Mouse (Mus musculus): Measurements from ENCODE around the gene Ikzf1. TPM values are rescaled to one million over a fixed set of nuclear protein-coding genes. Genes with fewer than 3 reads are reported as not detected.

Ikzf1 gene
- polyA plus RNA-seq, 1 experiment: 6.6 TPM

- no peaks in the 10 kb centered on the region for H3K27me3 ChIP-seq (ENCODE audit: control insufficient read depth)
- H3K4me1 ChIP-seq (ENCODE audit: control insufficient read depth): peaks cover 40% of the 10 kb centered on the region
- H3K4me3 ChIP-seq (replicated peaks): no peak overlapping the region
- no peak for TF ChIP-seq GATA1 (IDR thresholded peaks at IDR 0.05; ENCODE audit: low read length)
- H3K36me3 ChIP-seq (ENCODE audit: control insufficient read depth): peaks cover 100% of the 10 kb centered on the region
- H3K9me3 ChIP-seq (ENCODE audit: control insufficient read depth, low read length): no peaks in the 10 kb centered on the region
Measured at GRCm38 (mm10) chr11:11710718-11711117, 25.9 kb downstream of the Ikzf1 start.

GRCm38 (mm10) chr11:11711748-11712147 lies 26.9 kb downstream of the Ikzf1 start:
- H3K9me3 ChIP-seq (ENCODE audit: control insufficient read depth, low read length): no peaks in the 10 kb centered on the region
- peaks cover 44% of the 10 kb centered on the region for H3K4me1 ChIP-seq (ENCODE audit: control insufficient read depth)
- no peak for TF ChIP-seq TAL1 (IDR thresholded peaks at IDR 0.05; ENCODE audit: low read length)
- TF ChIP-seq GATA1 (IDR thresholded peaks at IDR 0.05; ENCODE audit: low read length): no peak
- H3K4me3 ChIP-seq (replicated peaks): no peak overlapping the region
- H3K27me3 ChIP-seq (ENCODE audit: control insufficient read depth): no peaks in the 10 kb centered on the region
- peaks cover 100% of the 10 kb centered on the region for H3K36me3 ChIP-seq (ENCODE audit: control insufficient read depth)

GRCm38 (mm10) chr11:11714676-11715075 lies 29.9 kb downstream of the Ikzf1 start:
- Histone ChIP-seq H3K4me3 (replicated peaks) (no peak overlapping the region), H3K27me3 (ENCODE audit: control insufficient read depth) (no peaks in the 10 kb centered on the region), H3K36me3 (ENCODE audit: control insufficient read depth) (peaks cover 99% of the 10 kb centered on the region), H3K4me1 (ENCODE audit: control insufficient read depth) (peaks cover 66% of the 10 kb centered on the region), H3K9me3 (ENCODE audit: control insufficient read depth, low read length) (no peaks in the 10 kb centered on the region)
- no peak for TF ChIP-seq TAL1 (IDR thresholded peaks at IDR 0.05; ENCODE audit: low read length)
- no peak for TF ChIP-seq GATA1 (IDR thresholded peaks at IDR 0.05; ENCODE audit: low read length)

GRCm38 (mm10) chr11:11715963-11716691 lies 31.3 kb downstream of the Ikzf1 start:
- H3K9me3 ChIP-seq (ENCODE audit: control insufficient read depth, low read length): no peaks in the 10 kb centered on the region
- H3K4me1 ChIP-seq (ENCODE audit: control insufficient read depth): peaks cover 61% of the 10 kb centered on the region
- no peak overlapping the region for H3K4me3 ChIP-seq (replicated peaks)
- TF ChIP-seq TAL1 (IDR thresholded peaks at IDR 0.05; ENCODE audit: low read length) (no peak), GATA1 (IDR thresholded peaks at IDR 0.05; ENCODE audit: low read length) (no peak)
- no peaks in the 10 kb centered on the region for H3K27me3 ChIP-seq (ENCODE audit: control insufficient read depth)
- peaks cover 96% of the 10 kb centered on the region for H3K36me3 ChIP-seq (ENCODE audit: control insufficient read depth)

GRCm38 (mm10) chr11:11716692-11717037 lies 31.9 kb downstream of the Ikzf1 start:
- Histone ChIP-seq H3K4me3 (replicated peaks) (no peak overlapping the region), H3K27me3 (ENCODE audit: control insufficient read depth) (no peaks in the 10 kb centered on the region), H3K36me3 (ENCODE audit: control insufficient read depth) (peaks cover 96% of the 10 kb centered on the region), H3K4me1 (ENCODE audit: control insufficient read depth) (peaks cover 59% of the 10 kb centered on the region), H3K9me3 (ENCODE audit: control insufficient read depth, low read length) (no peaks in the 10 kb centered on the region)
- TF ChIP-seq GATA1 (IDR thresholded peaks at IDR 0.05; ENCODE audit: low read length): no peak
- no peak for TF ChIP-seq TAL1 (IDR thresholded peaks at IDR 0.05; ENCODE audit: low read length)

GRCm38 (mm10) chr11:11717606-11718167 lies 32.9 kb downstream of the Ikzf1 start:
- H3K36me3 ChIP-seq (ENCODE audit: control insufficient read depth): peaks cover 96% of the 10 kb centered on the region

GRCm38 (mm10) chr11:11719748-11720147 lies 34.9 kb downstream of the Ikzf1 start:
- TF ChIP-seq TAL1 (IDR thresholded peaks at IDR 0.05; ENCODE audit: low read length) (no peak), GATA1 (IDR thresholded peaks at IDR 0.05; ENCODE audit: low read length) (no peak)
- peaks cover 63% of the 10 kb centered on the region for H3K4me1 ChIP-seq (ENCODE audit: control insufficient read depth)
- no peaks in the 10 kb centered on the region for H3K27me3 ChIP-seq (ENCODE audit: control insufficient read depth)
- H3K4me3 ChIP-seq (replicated peaks): no peak overlapping the region
- H3K36me3 ChIP-seq (ENCODE audit: control insufficient read depth): peaks cover 96% of the 10 kb centered on the region
- no peaks in the 10 kb centered on the region for H3K9me3 ChIP-seq (ENCODE audit: control insufficient read depth, low read length)

More at GRCm38 (mm10) chr11:11717606-11718167, 32.9 kb downstream of the Ikzf1 start:
- H3K4me3 ChIP-seq (replicated peaks): no peak overlapping the region
- no peaks in the 10 kb centered on the region for H3K9me3 ChIP-seq (ENCODE audit: control insufficient read depth, low read length)
- no peaks in the 10 kb centered on the region for H3K27me3 ChIP-seq (ENCODE audit: control insufficient read depth)
- no peak for TF ChIP-seq TAL1 (IDR thresholded peaks at IDR 0.05; ENCODE audit: low read length)
- TF ChIP-seq GATA1 (IDR thresholded peaks at IDR 0.05; ENCODE audit: low read length): no peak
- peaks cover 59% of the 10 kb centered on the region for H3K4me1 ChIP-seq (ENCODE audit: control insufficient read depth)

GRCm38 (mm10) chr11:11725252-11725875 lies 40.6 kb downstream of the Ikzf1 start:
- TF ChIP-seq TAL1 (IDR thresholded peaks at IDR 0.05; ENCODE audit: low read length) (no peak), GATA1 (IDR thresholded peaks at IDR 0.05; ENCODE audit: low read length) (no peak)
- Histone ChIP-seq H3K36me3 (ENCODE audit: control insufficient read depth) (peaks cover 94% of the 10 kb centered on the region), H3K4me1 (ENCODE audit: control insufficient read depth) (peaks cover 78% of the 10 kb centered on the region), H3K27me3 (ENCODE audit: control insufficient read depth) (no peaks in the 10 kb centered on the region), H3K9me3 (ENCODE audit: control insufficient read depth, low read length) (no peaks in the 10 kb centered on the region), H3K4me3 (replicated peaks) (no peak overlapping the region)

- no peak for TF ChIP-seq GATA1 (IDR thresholded peaks at IDR 0.05; ENCODE audit: low read length)
- TF ChIP-seq TAL1 (IDR thresholded peaks at IDR 0.05; ENCODE audit: low read length): no peak
- Histone ChIP-seq H3K27me3 (ENCODE audit: control insufficient read depth) (no peaks in the 10 kb centered on the region), H3K36me3 (ENCODE audit: control insufficient read depth) (peaks cover 94% of the 10 kb centered on the region), H3K4me1 (ENCODE audit: control insufficient read depth) (peaks cover 85% of the 10 kb centered on the region), H3K9me3 (ENCODE audit: control insufficient read depth, low read length) (no peaks in the 10 kb centered on the region), H3K4me3 (replicated peaks) (no peak overlapping the region)
Measured at GRCm38 (mm10) chr11:11725876-11726525, 41.2 kb downstream of the Ikzf1 start.

All from erythroblast, embryonic 14.5 days (primary cell).